Mouse (Mus musculus) erythroblast, embryonic 14.5 days (primary cell): ENCODE results near the gene Cckar. TPM values are rescaled to one million over a fixed set of nuclear protein-coding genes. Genes with fewer than 3 reads are reported as not detected.

Source experiments
- H3K27me3 ChIP-seq: 2 replicates; pipeline ENCODE4 v1.6.1; 2012; ENCODE audit warnings: inconsistent platforms; ENCODE audit not compliant: control insufficient read depth
- H3K36me3 ChIP-seq: 2 replicates; pipeline ENCODE4 v1.6.1; 2012; ENCODE audit warnings: mild to moderate bottlenecking, inconsistent platforms; ENCODE audit not compliant: control insufficient read depth
- H3K4me1 ChIP-seq: 2 replicates; pipeline ENCODE4 v1.6.1; 2012; ENCODE audit warnings: inconsistent platforms; ENCODE audit not compliant: control insufficient read depth
- H3K4me3 ChIP-seq: replicated peaks from 2 replicates; pipeline ENCODE3; 2012; ENCODE audit warnings: moderate library complexity, mild to moderate bottlenecking, inconsistent platforms
- H3K9me3 ChIP-seq: 2 replicates; pipeline ENCODE4 v1.6.1; 2012; ENCODE audit warnings: low read length, inconsistent platforms, mixed read lengths; ENCODE audit not compliant: control insufficient read depth
- GATA1 ChIP-seq: IDR thresholded peaks from 2 replicates; pipeline ENCODE4 v1.6.1; 2012; ENCODE audit warnings: low read length, inconsistent platforms, mixed read lengths
- TAL1 ChIP-seq: IDR thresholded peaks from 3 replicates; pipeline ENCODE4 v1.6.1; 2012; ENCODE audit warnings: low read length, inconsistent platforms, mixed read lengths
- polyA plus RNA-seq: library from polyadenylated mRNA; stranded (reverse); fragments of >175 nt; gene quantifications from 2 replicates; pipeline ENCODE4 v1.2.3, GENCODE M21; 2012

Cckar gene
- polyA plus RNA-seq, 1 experiment, result not detected

DNA sequence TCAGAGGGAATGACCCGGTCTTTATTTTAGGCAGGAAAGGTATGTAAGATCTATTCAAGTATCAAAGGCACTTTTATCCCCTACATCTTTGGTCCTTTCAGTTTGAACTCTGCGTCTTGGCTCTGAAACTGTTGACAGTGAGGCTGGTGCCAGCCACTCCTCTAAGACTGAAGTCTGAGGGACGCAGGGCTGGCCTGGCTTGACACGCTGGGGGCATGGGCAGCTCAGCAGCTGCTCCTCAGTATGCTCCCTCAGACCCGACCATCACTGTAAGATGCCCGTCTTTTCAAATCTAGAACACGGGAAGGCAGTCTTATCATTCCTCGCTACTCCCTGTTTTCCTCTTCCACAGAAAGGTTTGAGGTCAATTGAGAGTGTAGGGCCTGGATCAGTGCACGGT, 9.7 kb downstream of the Cckar start:
- H3K4me3 ChIP-seq, result no peak overlapping the region
- no peaks in the 10 kb centered on the region for H3K4me1 ChIP-seq
- H3K36me3 ChIP-seq, result no peaks in the 10 kb centered on the region
- TF ChIP-seq GATA1, result no peak
- no peak for TF ChIP-seq TAL1
- peaks cover 12% of the 10 kb centered on the region for H3K9me3 ChIP-seq
- H3K27me3 ChIP-seq, result no peaks in the 10 kb centered on the region

DNA sequence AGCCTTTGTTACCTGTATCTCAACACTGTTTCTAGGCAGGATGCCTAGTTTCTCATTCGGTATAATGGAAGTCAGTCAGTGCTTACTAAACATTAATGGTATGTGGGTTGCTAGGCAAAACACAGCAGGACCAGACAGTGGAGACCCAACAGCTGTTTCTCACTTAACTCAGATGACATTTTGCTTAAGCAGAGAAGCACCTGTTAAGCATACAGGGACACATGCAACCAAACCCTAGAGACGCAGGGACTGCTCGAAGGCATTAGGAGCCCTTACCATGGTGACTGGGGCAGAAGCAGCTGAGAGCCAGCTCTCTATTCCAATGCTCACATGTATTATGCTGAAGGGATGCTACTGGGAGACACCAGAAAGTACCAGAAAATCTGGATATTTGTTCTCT, 10.8 kb downstream of the Cckar start:
- H3K4me3 ChIP-seq, result no peak overlapping the region
- H3K9me3 ChIP-seq, result peaks cover 12% of the 10 kb centered on the region
- no peak for TF ChIP-seq GATA1
- no peak for TF ChIP-seq TAL1
- no peaks in the 10 kb centered on the region for H3K27me3 ChIP-seq
- no peaks in the 10 kb centered on the region for H3K36me3 ChIP-seq
- no peaks in the 10 kb centered on the region for H3K4me1 ChIP-seq

DNA sequence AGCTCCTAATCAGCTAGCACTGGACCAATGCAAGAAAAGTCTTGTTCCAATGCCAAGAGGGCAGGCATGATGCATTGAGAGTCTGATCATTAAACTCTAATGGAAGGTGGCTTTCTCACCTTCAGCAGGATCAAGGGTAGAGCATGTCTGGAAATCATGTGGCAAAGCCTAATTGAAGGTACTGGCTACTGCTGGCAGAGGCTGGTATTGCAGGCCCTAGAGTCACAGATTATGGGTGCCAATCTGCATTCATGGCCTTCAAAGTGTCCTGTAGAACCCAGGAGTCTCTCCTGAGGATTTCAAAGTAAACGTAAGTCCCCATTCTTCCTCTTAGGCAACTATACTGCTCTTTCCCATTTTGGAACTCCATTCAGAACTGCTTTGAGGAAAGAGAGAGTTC, 14.8 kb downstream of the Cckar start:
- no peaks in the 10 kb centered on the region for H3K27me3 ChIP-seq
- no peaks in the 10 kb centered on the region for H3K4me1 ChIP-seq
- no peak overlapping the region for H3K4me3 ChIP-seq
- TF ChIP-seq GATA1 (no peak), TAL1 (no peak)
- H3K36me3 ChIP-seq, result no peaks in the 10 kb centered on the region
- H3K9me3 ChIP-seq, result no peaks in the 10 kb centered on the region

DNA sequence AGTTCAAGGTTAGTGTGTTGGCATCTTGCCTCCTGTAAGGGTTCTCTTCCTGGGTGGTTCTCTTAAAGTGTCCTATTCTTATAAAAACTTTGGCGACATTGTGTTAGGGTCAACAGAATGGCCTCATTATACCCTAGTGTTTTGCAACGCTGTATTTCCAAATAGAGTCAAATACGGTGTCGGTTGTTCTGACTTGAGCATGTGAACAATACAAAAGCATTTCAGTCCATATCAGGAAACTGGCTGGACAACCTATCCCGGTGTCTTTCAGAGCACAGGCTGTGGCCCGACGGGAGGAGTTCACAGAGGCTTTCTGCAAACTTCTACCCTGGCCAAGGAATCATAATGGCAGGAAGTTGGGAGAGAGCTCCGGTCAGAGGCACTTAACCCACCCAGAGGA, 15.4 kb downstream of the Cckar start:
- Histone ChIP-seq H3K27me3 (no peaks in the 10 kb centered on the region), H3K4me3 (no peak overlapping the region), H3K4me1 (no peaks in the 10 kb centered on the region), H3K36me3 (no peaks in the 10 kb centered on the region), H3K9me3 (no peaks in the 10 kb centered on the region)
- TF ChIP-seq TAL1, result no peak
- no peak for TF ChIP-seq GATA1

DNA sequence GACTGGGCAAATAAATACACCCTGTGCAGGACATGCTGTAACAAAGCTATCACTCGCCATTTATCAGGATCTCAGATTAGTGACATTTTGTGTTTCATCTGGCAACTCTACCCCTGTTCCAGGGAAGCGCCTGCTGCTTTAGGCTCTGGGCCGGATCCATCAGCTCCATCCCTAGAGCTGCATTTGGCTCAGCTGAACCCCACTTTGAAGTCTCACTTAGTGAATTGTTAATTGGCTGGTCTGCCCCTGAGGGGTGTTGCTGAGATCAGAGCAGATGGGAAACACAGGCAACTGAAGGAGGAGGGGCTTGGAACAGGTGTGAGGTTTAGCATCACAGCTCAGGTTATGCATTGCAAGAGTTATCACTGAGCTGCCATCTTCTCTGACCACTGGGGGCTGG, 15.9 kb downstream of the Cckar start:
- no peaks in the 10 kb centered on the region for H3K4me1 ChIP-seq
- no peak for TF ChIP-seq TAL1
- no peaks in the 10 kb centered on the region for H3K36me3 ChIP-seq
- H3K9me3 ChIP-seq, result no peaks in the 10 kb centered on the region
- no peak overlapping the region for H3K4me3 ChIP-seq
- no peaks in the 10 kb centered on the region for H3K27me3 ChIP-seq

DNA sequence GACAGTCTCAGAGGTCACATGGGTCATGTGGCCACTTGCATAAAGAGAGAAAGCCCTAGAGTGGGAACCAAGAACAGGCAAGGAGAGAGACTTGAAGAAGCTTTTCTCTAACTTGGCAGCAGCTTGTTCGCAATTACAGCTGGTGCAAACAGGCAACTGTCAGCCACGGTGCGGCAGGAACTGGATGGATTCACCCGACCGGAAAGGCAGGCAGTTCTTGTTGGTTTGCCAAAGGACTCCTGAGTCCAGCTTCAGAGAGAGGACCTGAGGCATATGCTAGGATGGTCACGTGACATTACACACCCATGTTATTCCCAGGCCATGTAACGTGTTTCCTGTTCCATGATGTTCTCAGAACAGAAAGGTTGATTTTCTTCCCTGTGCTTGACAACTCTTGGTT, 19.2 kb downstream of the Cckar start:
- no peaks in the 10 kb centered on the region for H3K27me3 ChIP-seq
- TF ChIP-seq TAL1 (no peak), GATA1 (no peak)
- no peak overlapping the region for H3K4me3 ChIP-seq
- no peaks in the 10 kb centered on the region for H3K36me3 ChIP-seq
- H3K9me3 ChIP-seq, result no peaks in the 10 kb centered on the region
- peaks cover 5% of the 10 kb centered on the region for H3K4me1 ChIP-seq

DNA sequence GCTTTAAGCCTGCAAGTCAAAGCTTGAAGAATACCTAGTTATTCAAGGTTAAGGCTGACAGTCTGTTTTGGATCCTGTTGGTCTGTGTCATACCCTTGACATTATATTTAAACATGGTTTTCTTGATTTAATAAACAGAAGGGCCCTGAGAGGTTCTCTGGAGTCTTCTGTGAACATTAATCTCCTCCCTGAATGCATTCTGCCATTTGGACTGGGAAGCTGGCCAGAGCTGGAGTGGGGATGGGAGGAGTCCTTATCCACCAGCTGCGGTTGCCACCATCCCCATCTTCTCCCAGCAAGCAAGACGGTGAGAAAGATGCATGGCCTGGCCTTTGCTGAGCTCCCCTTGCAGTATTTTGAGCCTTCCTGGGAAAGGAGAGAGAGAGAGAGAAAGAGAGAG, 21.1 kb downstream of the Cckar start:
- TF ChIP-seq GATA1 (no peak), TAL1 (no peak)
- H3K27me3 ChIP-seq, result no peaks in the 10 kb centered on the region
- H3K4me1 ChIP-seq, result peaks cover 5% of the 10 kb centered on the region
- no peak overlapping the region for H3K4me3 ChIP-seq
- H3K36me3 ChIP-seq, result no peaks in the 10 kb centered on the region
- H3K9me3 ChIP-seq, result no peaks in the 10 kb centered on the region

DNA sequence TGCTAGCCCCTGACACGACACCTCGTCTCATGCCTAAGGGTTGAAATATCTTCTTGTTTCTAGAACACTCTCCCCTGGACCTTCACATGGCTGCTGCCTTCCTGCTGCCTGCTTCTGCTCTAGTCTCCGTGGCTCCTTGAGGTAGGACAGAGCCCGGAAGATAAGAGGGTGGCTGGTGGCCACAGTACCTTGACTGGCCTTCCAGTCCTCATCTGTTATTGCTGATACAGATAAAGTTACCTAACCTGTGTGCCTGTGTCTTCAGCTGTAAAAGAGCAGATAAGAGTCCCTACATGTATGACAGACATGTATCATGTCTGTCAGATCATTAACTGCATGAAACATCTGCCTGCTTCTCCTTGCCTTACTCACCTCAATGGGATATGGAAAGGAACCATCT, 21.9 kb downstream of the Cckar start:
- H3K27me3 ChIP-seq, result no peaks in the 10 kb centered on the region
- no peak for TF ChIP-seq TAL1
- TF ChIP-seq GATA1, result no peak
- H3K4me1 ChIP-seq, result peaks cover 5% of the 10 kb centered on the region
- no peaks in the 10 kb centered on the region for H3K36me3 ChIP-seq
- H3K4me3 ChIP-seq, result no peak overlapping the region
- H3K9me3 ChIP-seq, result no peaks in the 10 kb centered on the region

DNA sequence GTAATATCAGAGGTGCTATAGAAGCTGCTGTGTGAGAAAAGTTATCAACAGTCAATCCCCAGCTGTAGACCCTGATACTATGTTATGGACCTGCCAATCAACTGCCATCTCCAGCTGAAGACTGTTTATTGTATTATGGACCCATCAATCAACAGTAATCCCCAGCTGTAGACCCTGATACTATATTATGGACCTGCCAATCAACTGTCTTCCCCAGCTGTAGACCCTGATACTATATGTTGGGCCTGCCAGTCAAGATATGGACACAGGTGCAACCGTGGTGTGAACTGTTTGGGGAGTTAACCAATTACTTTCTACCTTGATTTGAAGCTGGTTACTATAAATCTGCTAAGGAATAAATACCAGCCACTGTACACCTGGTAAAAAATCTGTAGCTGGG, 23.1 kb downstream of the Cckar start:
- TF ChIP-seq TAL1, result no peak
- TF ChIP-seq GATA1, result no peak
- Histone ChIP-seq H3K4me1 (peaks cover 5% of the 10 kb centered on the region), H3K4me3 (no peak overlapping the region), H3K9me3 (no peaks in the 10 kb centered on the region), H3K36me3 (no peaks in the 10 kb centered on the region), H3K27me3 (no peaks in the 10 kb centered on the region)

DNA sequence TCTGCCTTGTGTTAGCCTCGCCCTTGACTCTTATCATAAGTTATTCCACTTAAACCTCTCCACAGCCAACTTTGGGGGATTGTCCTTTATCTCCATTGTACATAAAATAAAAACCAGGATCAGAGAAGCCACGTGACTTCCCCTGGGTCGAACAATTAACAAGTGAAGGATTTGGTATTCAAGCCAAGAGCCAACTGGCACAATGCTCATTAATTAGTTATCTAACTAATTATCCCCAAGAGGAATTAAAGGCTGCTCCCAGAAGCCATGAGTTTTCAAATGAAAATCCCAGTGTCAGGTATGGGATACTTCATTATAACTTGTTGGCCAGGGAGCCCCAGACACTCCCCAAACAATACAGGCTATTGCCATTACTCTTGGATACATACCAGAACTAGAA, 23.6 kb downstream of the Cckar start:
- TF ChIP-seq GATA1, result no peak
- no peak for TF ChIP-seq TAL1
- Histone ChIP-seq H3K4me1 (peaks cover 5% of the 10 kb centered on the region), H3K36me3 (no peaks in the 10 kb centered on the region), H3K27me3 (no peaks in the 10 kb centered on the region), H3K9me3 (no peaks in the 10 kb centered on the region), H3K4me3 (no peak overlapping the region)
